Mouse (Mus musculus) c-Kit-positive CD71-negative TER-119-negative erythroid progenitor cells, embryonic 14.5 days (primary cell): Measurements from ENCODE around the gene Med16.
A peak's percentile ranks its signal among the peaks of the same experiment; 100 is the strongest.

ENCODE experiments used
- DNase-seq: peaks from one replicate; pipeline ENCODE4 v3.0.0-alpha.2; 2013; ENCODE audit warnings: low read depth

The Med16 gene

GRCm38 (mm10) chr10:79860079-79860911, 48.4 kb downstream of the Med16 start:
- no peak for DNase-seq

GRCm38 (mm10) chr10:79859116-79859515, 49.6 kb downstream of the Med16 start:
- DNase-seq: no peak

GRCm38 (mm10) chr10:79858416-79859074, 50.2 kb downstream of the Med16 start:
- no peak for DNase-seq

- DNase-seq: no peak
Observed at GRCm38 (mm10) chr10:79857894-79858293, 50.8 kb downstream of the Med16 start.

- DNase-seq: no peak
Observed at GRCm38 (mm10) chr10:79857452-79857811, 51.3 kb downstream of the Med16 start.

GRCm38 (mm10) chr10:79856704-79857451, 51.8 kb downstream of the Med16 start:
- no peak for DNase-seq

- no peak for DNase-seq
Observed at GRCm38 (mm10) chr10:79856280-79856679, 52.4 kb downstream of the Med16 start.

GRCm38 (mm10) chr10:79855558-79856184, 53.1 kb downstream of the Med16 start:
- DNase-seq: no peak

- no peak for DNase-seq
Observed at GRCm38 (mm10) chr10:79854801-79855541, 53.8 kb downstream of the Med16 start.

- peak; percentile 100 for DNase-seq
Observed at GRCm38 (mm10) chr10:79853860-79854795, 54.6 kb downstream of the Med16 start, which contains the start of gene Ptbp1. Gene Ptbp1 (plus strand): TSS chr10:79854427.

- DNase-seq: no peak
Observed at GRCm38 (mm10) chr10:79853392-79853791, 55.3 kb downstream of the Med16 start.

- no peak for DNase-seq
Observed at GRCm38 (mm10) chr10:79852827-79853226, 55.9 kb downstream of the Med16 start.

GRCm38 (mm10) chr10:79852107-79852789, 56.5 kb downstream of the Med16 start:
- no peak for DNase-seq

- DNase-seq: no peak
Observed at GRCm38 (mm10) chr10:79851653-79852052, 57.1 kb downstream of the Med16 start.

GRCm38 (mm10) chr10:79849941-79850628, 58.6 kb downstream of the Med16 start:
- DNase-seq: no peak

GRCm38 (mm10) chr10:79846553-79846952, 62.2 kb downstream of the Med16 start:
- no peak for DNase-seq
